Mouse (Mus musculus) ES-E14 (cell line): Measurements from ENCODE around the gene Adamts16.

ENCODE experiments used
- CHD2 ChIP-seq: IDR thresholded peaks from 2 replicates; pipeline ENCODE4 v1.6.1; 2014; ENCODE audit warnings: mild to moderate bottlenecking, low read depth, low read length, inconsistent platforms
- HCFC1 ChIP-seq: IDR thresholded peaks from 2 replicates; pipeline ENCODE4 v1.6.1; 2012; ENCODE audit warnings: low read length, inconsistent platforms, borderline replicate concordance; ENCODE audit not compliant: insufficient read depth
- MAFK ChIP-seq: IDR thresholded peaks from 2 replicates; pipeline ENCODE4 v1.6.1; 2014; ENCODE audit warnings: mild to moderate bottlenecking, low read depth, low read length, inconsistent platforms; ENCODE audit not compliant: insufficient read depth
- ZC3H11A ChIP-seq: IDR thresholded peaks from 2 replicates; pipeline ENCODE4 v1.6.1; 2012; ENCODE audit warnings: low read depth, mild to moderate bottlenecking, inconsistent platforms, low read length, borderline replicate concordance
- ZNF384 ChIP-seq: IDR thresholded peaks from 2 replicates; pipeline ENCODE4 v1.6.1; 2012; ENCODE audit warnings: low read depth, low read length, inconsistent platforms

DNA sequence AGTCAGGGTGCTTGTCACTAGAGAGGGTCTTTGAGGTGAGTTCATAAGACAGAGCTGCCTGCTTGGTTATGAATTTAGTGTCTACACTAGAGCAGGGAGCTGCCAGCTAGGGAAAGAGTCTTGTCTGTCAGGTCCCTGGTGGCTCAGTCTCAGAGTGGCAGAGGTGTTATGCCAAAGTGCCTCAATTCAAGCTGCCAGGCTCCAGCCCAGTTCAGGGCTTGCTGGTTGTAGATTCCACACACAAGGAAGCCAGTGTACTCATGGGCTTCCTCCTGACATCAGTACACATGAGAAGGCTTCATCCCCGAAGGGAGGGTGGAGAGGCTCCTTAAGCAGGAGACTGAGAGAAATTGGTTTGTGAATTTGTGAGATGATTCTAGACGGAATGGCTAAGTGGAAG is 43.4 kb upstream of the Adamts16 start:
- TF ChIP-seq MAFK (no peak), ZNF384 (no peak), CHD2 (no peak), HCFC1 (no peak), ZC3H11A (no peak)
